Mouse (Mus musculus): ENCODE measurements around the gene Hist1h2ao. TPM values are rescaled to one million over a fixed set of nuclear protein-coding genes. Genes with fewer than 3 reads are reported as not detected.

Hist1h2ao gene
- polyA plus RNA-seq, 1 experiment from 2014 or later, result 1.8 TPM

Small RNAs within 50 kb of the gene (microRNA-seq; reads per million reads assigned to microRNA genes)
- not detected for gene Gm19658
- not detected for gene Gm44346
- gene Gm44466, result not detected

Other genes starting within 250 kb of the Hist1h2ao start
- not detected in 2 replicates for gene Olfr1364, start 228.7 kb upstream of the Hist1h2ao start, polyA plus RNA-seq (2015; fragmentation: Nextera tagmentation; extraction: Ambion mirVana)
- gene Olfr1362, start 196.4 kb upstream of the Hist1h2ao start, polyA plus RNA-seq (2015; fragmentation: Nextera tagmentation; extraction: Ambion mirVana), result not detected in 2 replicates
- gene Olfr11, start 167.9 kb upstream of the Hist1h2ao start, polyA plus RNA-seq (2015; fragmentation: Nextera tagmentation; extraction: Ambion mirVana), result not detected in 2 replicates
- not detected in 2 replicates for gene Olfr1361, start 147.1 kb upstream of the Hist1h2ao start, polyA plus RNA-seq (2015; fragmentation: Nextera tagmentation; extraction: Ambion mirVana)
- not detected in 2 replicates for gene Olfr1360, start 133.1 kb upstream of the Hist1h2ao start, polyA plus RNA-seq (2015; fragmentation: Nextera tagmentation; extraction: Ambion mirVana)
- not detected in 2 replicates for gene Olfr1359, start 112.4 kb upstream of the Hist1h2ao start, polyA plus RNA-seq (2015; fragmentation: Nextera tagmentation; extraction: Ambion mirVana)
- 1.6 and 4.5 TPM in 2 replicates for gene Hist1h2bl, start 94.3 kb upstream of the Hist1h2ao start, polyA plus RNA-seq (2015; fragmentation: Nextera tagmentation; extraction: Ambion mirVana)
- gene Hist1h2ai, start 94.0 kb upstream of the Hist1h2ao start, polyA plus RNA-seq (2015; fragmentation: Nextera tagmentation; extraction: Ambion mirVana), result 29.5 and 35.5 TPM in 2 replicates
- gene Hist1h3h, start 92.8 kb upstream of the Hist1h2ao start, polyA plus RNA-seq (2015; fragmentation: Nextera tagmentation; extraction: Ambion mirVana), result 14.2 and 15.6 TPM in 2 replicates
- 4.6 and 5.2 TPM in 2 replicates for gene Hist1h2bm, start 88.4 kb upstream of the Hist1h2ao start, polyA plus RNA-seq (2015; fragmentation: Nextera tagmentation; extraction: Ambion mirVana)
- 0.91 and 1.9 TPM in 2 replicates for gene Hist1h4j, start 75.4 kb upstream of the Hist1h2ao start, polyA plus RNA-seq (2015; fragmentation: Nextera tagmentation; extraction: Ambion mirVana)
- gene Hist1h4k, start 60.0 kb upstream of the Hist1h2ao start, polyA plus RNA-seq (2015; fragmentation: Nextera tagmentation; extraction: Ambion mirVana), result 2.5 and 5.4 TPM in 2 replicates
- gene Hist1h2ak, start 56.6 kb upstream of the Hist1h2ao start, polyA plus RNA-seq (2015; fragmentation: Nextera tagmentation; extraction: Ambion mirVana), result 32.0 and 32.6 TPM in 2 replicates
- 2.2 and 6.0 TPM in 2 replicates for gene Hist1h2bn, start 56.3 kb upstream of the Hist1h2ao start, polyA plus RNA-seq (2015; fragmentation: Nextera tagmentation; extraction: Ambion mirVana)
- gene Hist1h1b, start 29.8 kb upstream of the Hist1h2ao start, polyA plus RNA-seq (2015; fragmentation: Nextera tagmentation; extraction: Ambion mirVana), result 24.0 and 28.9 TPM in 2 replicates
- 134 and 151 TPM in 2 replicates for gene Hist1h3i, start 27.1 kb upstream of the Hist1h2ao start, polyA plus RNA-seq (2015; fragmentation: Nextera tagmentation; extraction: Ambion mirVana)
- gene Hist1h2an, start 23.2 kb upstream of the Hist1h2ao start, polyA plus RNA-seq (2015; fragmentation: Nextera tagmentation; extraction: Ambion mirVana), result 7.2 and 7.4 TPM in 2 replicates
- gene Hist1h2bp, start 23.0 kb upstream of the Hist1h2ao start, polyA plus RNA-seq (2015; fragmentation: Nextera tagmentation; extraction: Ambion mirVana), result 1.8 and 3.8 TPM in 2 replicates
- 19.6 and 28.7 TPM in 2 replicates for gene Hist1h2bq, start 268 bp upstream of the Hist1h2ao start, polyA plus RNA-seq (2015; fragmentation: Nextera tagmentation; extraction: Ambion mirVana)
- gene Hist1h4m, start 1.3 kb downstream of the Hist1h2ao start, polyA plus RNA-seq (2015; fragmentation: Nextera tagmentation; extraction: Ambion mirVana), result not detected in 2 replicates
- 17.2 and 18.2 TPM in 2 replicates for gene Hist1h4n, start 21.7 kb downstream of the Hist1h2ao start, polyA plus RNA-seq (2015; fragmentation: Nextera tagmentation; extraction: Ambion mirVana)
- 3,941 and 3,959 TPM in 2 replicates for gene Hist1h2ap, start 23.0 kb downstream of the Hist1h2ao start, polyA plus RNA-seq (2015; fragmentation: Nextera tagmentation; extraction: Ambion mirVana)
- 19.7 and 28.8 TPM in 2 replicates for gene Hist1h2br, start 23.3 kb downstream of the Hist1h2ao start, polyA plus RNA-seq (2015; fragmentation: Nextera tagmentation; extraction: Ambion mirVana)
- 12.1 and 12.5 TPM in 2 replicates for gene Zfp184, start 134.6 kb downstream of the Hist1h2ao start, polyA plus RNA-seq (2015; fragmentation: Nextera tagmentation; extraction: Ambion mirVana)
- 0.08 and 0.17 TPM in 2 replicates for gene Pom121l2, start 170.7 kb downstream of the Hist1h2ao start, polyA plus RNA-seq (2015; fragmentation: Nextera tagmentation; extraction: Ambion mirVana)
- 0.14 and 0.35 TPM in 2 replicates for gene Prss16, start 199.3 kb downstream of the Hist1h2ao start, polyA plus RNA-seq (2015; fragmentation: Nextera tagmentation; extraction: Ambion mirVana)
- gene Hist1h2ah, start 225.1 kb downstream of the Hist1h2ao start, polyA plus RNA-seq (2015; fragmentation: Nextera tagmentation; extraction: Ambion mirVana), result 9.8 and 11.2 TPM in 2 replicates
- 8.8 and 12.6 TPM in 2 replicates for gene Hist1h2bk, start 225.4 kb downstream of the Hist1h2ao start, polyA plus RNA-seq (2015; fragmentation: Nextera tagmentation; extraction: Ambion mirVana)
- gene Hist1h4i, start 230.9 kb downstream of the Hist1h2ao start, polyA plus RNA-seq (2015; fragmentation: Nextera tagmentation; extraction: Ambion mirVana), result 30.5 and 31.4 TPM in 2 replicates
- gene Hist1h2ag, start 232.5 kb downstream of the Hist1h2ao start, polyA plus RNA-seq (2015; fragmentation: Nextera tagmentation; extraction: Ambion mirVana), result 59.1 and 68.1 TPM in 2 replicates
- 16.8 and 19.2 TPM in 2 replicates for gene Hist1h2bj, start 232.7 kb downstream of the Hist1h2ao start, polyA plus RNA-seq (2015; fragmentation: Nextera tagmentation; extraction: Ambion mirVana)

Data from kidney, embryonic 15.5 days (tissue).